Mouse (Mus musculus): Measurements from ENCODE around the gene Gm21964.

Gene Gm21964

GRCm38 (mm10) chr8:110100907-110101306, at the start of gene Gm21964:
TSS of gene Gm21964 (plus strand) at chr8:110101207.
- no peak for DNase-seq

GRCm38 (mm10) chr8:110051208-110051607, 49.8 kb upstream of the Gm21964 start:
- DNase-seq = no peak

- DNase-seq = no peak
Measured at GRCm38 (mm10) chr8:110058207-110058606, 42.8 kb upstream of the Gm21964 start.

- DNase-seq = no peak
Measured at GRCm38 (mm10) chr8:110064161-110064560, 36.8 kb upstream of the Gm21964 start.

GRCm38 (mm10) chr8:110064606-110065365, 36.2 kb upstream of the Gm21964 start:
- no peak for DNase-seq

GRCm38 (mm10) chr8:110065676-110066075, 35.3 kb upstream of the Gm21964 start:
- no peak for DNase-seq

GRCm38 (mm10) chr8:110069706-110070105, 31.3 kb upstream of the Gm21964 start:
- no peak for DNase-seq

- peak; percentile 39 for DNase-seq
Measured at GRCm38 (mm10) chr8:110071600-110071999, 29.4 kb upstream of the Gm21964 start.

GRCm38 (mm10) chr8:110074496-110074895, 26.5 kb upstream of the Gm21964 start:
- no peak for DNase-seq

GRCm38 (mm10) chr8:110079282-110080221, 21.5 kb upstream of the Gm21964 start, which contains the start of gene Zfp612:
TSS of gene Zfp612 (plus strand) at chr8:110079746.
- DNase-seq = peak; percentile 48

GRCm38 (mm10) chr8:110082416-110083105, 18.4 kb upstream of the Gm21964 start:
- DNase-seq = no peak

GRCm38 (mm10) chr8:110091869-110092268, 9.1 kb upstream of the Gm21964 start:
- DNase-seq = no peak

- no peak for DNase-seq
Measured at GRCm38 (mm10) chr8:110101676-110102075, 669 bp downstream of the Gm21964 start.

- no peak for DNase-seq
Measured at GRCm38 (mm10) chr8:110102653-110103052, 1.6 kb downstream of the Gm21964 start, which contains the start of gene Gm17720. TSS of gene Gm17720 (minus strand) at chr8:110102753.

- DNase-seq = no peak
Measured at GRCm38 (mm10) chr8:110119715-110120114, 18.7 kb downstream of the Gm21964 start.

- peak; percentile 63 for DNase-seq
Measured at GRCm38 (mm10) chr8:110130537-110130936, 29.5 kb downstream of the Gm21964 start.

- no peak for DNase-seq
Measured at GRCm38 (mm10) chr8:110134236-110134635, 33.2 kb downstream of the Gm21964 start.

GRCm38 (mm10) chr8:110135515-110135914, 34.5 kb downstream of the Gm21964 start:
- no peak for DNase-seq

GRCm38 (mm10) chr8:110140156-110140555, 39.1 kb downstream of the Gm21964 start:
- no peak for DNase-seq

- no peak for DNase-seq
Measured at GRCm38 (mm10) chr8:110140770-110141169, 39.8 kb downstream of the Gm21964 start.

- peak; percentile 36 for DNase-seq
Measured at GRCm38 (mm10) chr8:110145538-110145937, 44.5 kb downstream of the Gm21964 start.

GRCm38 (mm10) chr8:110152951-110153350, 51.9 kb downstream of the Gm21964 start:
- DNase-seq = no peak

Measured in thymus, postnatal 14 days (tissue).